Mouse (Mus musculus): ENCODE measurements around the gene Cct6b. TPM values are rescaled to one million over a fixed set of nuclear protein-coding genes. Genes with fewer than 3 reads are reported as not detected.

Cct6b gene
- 0.33 and 0.60 TPM in 2 replicates for polyA plus RNA-seq (2014; fragmentation: Nextera tagmentation; extraction: Ambion mirVana)

DNA sequence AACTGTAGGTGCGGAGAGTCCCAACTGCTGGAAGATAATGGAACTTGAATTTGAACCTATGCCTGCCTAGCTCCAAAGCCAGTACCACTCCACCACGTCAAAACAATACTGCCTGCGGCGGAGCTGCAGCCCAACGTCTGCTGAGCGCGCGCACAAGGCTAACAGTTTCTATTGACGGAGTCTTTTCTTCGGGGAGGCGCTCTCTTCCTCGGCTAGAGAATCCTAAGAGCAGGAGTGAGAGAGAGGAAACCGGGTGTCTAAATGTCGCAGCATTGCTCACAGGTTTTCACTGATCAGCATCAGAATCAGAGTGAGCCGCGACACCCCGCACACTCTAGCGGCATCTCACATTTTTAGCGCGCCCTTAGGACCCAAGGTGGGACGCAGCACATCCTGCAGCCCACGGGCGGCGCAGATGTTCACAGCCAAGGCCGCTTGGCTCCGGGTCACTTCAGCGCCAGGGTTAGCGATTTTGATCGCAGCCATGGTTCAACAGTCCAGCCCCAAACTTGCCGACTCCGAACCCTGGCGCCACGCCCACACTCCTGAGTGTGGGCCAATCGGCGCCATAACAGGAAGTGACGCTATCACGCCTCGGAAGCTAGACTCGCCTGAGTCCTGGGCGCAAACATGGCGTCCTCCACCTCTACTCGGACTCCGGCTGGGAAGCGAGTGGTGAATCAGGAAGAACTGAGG lies at the start of gene Cct6b, which contains the start of gene Zfp830:
Gene Cct6b (minus strand): TSS at position 580 of the 696 bp plus-strand sequence.
Gene Zfp830 (plus strand): TSS at position 604 of the 696 bp plus-strand sequence.
- peak within 1 kb of the TSS; percentile 87 for H3K4me2 ChIP-seq (ENCODE audit: low read depth, low read length, severe bottlenecking)
- DNase-seq (ENCODE audit: low spot score) (peak; percentile 92), ATAC-seq (replicated peaks; ENCODE audit: low FRiP score) (peak; percentile 99)
- H3K27ac ChIP-seq (ENCODE audit: low read depth, low read length): peak within 1 kb of the TSS; percentile 82
- no peaks in the 10 kb centered on the region for H3K9me3 ChIP-seq (ENCODE audit: control insufficient read depth, low read length)
- H3K36me3 ChIP-seq (ENCODE audit: control insufficient read depth, insufficient read depth, low read length): no peaks in the 10 kb centered on the region
- H3K4me3 ChIP-seq (ENCODE audit: low read depth, low read length): peak within 1 kb of the TSS; percentile 99
- under 1% methylated on average over 44 of the region's 44 CpGs for WGBS
- peak within 1 kb of the TSS; percentile 87 for H3K9ac ChIP-seq (ENCODE audit: low read length)
- peaks cover 6% of the 10 kb centered on the region for H3K4me1 ChIP-seq (replicated peaks; ENCODE audit: control insufficient read depth, insufficient read depth, low read length)
- no peaks in the 10 kb centered on the region for H3K27me3 ChIP-seq (ENCODE audit: control insufficient read depth, insufficient read depth, low read length)

DNA sequence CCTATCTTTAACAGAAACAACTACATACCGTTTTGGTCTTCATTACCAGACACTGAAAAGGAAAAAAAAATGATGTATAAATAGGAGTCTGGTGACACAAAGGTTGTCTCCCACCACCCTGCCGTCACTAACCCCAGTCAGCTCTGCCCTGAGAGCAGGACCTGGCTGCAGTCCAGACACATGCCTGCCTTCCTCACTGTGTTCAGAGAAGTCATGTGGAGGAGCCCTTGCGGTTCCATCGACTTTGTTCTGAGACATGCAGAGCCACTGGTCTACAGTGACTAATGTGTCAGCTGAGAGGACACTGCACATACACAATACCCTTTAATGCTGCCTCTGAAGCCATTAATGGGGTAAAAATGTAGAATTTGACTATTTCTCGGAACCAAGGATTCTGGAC lies 44.4 kb upstream of the Cct6b start:
- H3K9ac ChIP-seq (ENCODE audit: low read length): no peak overlapping the region
- no peaks in the 10 kb centered on the region for H3K9me3 ChIP-seq (ENCODE audit: control insufficient read depth, low read length)
- ATAC-seq (replicated peaks; ENCODE audit: low FRiP score) (no peak), DNase-seq (ENCODE audit: low spot score) (no peak)
- no peak overlapping the region for H3K4me3 ChIP-seq (ENCODE audit: low read depth, low read length)
- WGBS: 86% methylated on average over 5 of the region's 5 CpGs
- no peak overlapping the region for H3K27ac ChIP-seq (ENCODE audit: low read depth, low read length)
- H3K4me2 ChIP-seq (ENCODE audit: low read depth, low read length, severe bottlenecking): no peak overlapping the region
- no peaks in the 10 kb centered on the region for H3K27me3 ChIP-seq (ENCODE audit: control insufficient read depth, insufficient read depth, low read length)
- no peaks in the 10 kb centered on the region; the same call in 1 of the 2 replicates for H3K36me3 ChIP-seq (ENCODE audit: control insufficient read depth, insufficient read depth, low read length)
- H3K4me1 ChIP-seq (replicated peaks; ENCODE audit: control insufficient read depth, insufficient read depth, low read length): no peaks in the 10 kb centered on the region

DNA sequence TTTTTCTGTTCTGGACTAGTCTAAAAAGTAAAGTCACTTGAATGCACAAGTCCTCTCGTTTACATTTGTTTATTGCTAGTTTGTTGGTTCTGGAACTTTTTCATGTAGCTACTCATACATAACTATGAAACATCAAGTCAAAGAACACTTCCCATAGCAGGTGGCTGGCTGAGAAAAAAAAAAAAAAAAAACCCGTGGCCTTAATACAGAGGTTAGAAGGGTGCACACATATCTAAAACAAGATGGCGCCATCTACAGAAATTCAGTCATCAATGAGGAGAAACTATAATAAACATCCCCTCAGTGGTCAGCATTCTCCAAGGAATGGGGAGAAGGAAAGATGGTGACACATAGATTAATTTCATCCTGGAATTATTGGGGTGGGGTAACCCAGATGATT lies 43.2 kb upstream of the Cct6b start:
- no peaks in the 10 kb centered on the region for H3K9me3 ChIP-seq (ENCODE audit: control insufficient read depth, low read length)
- peaks cover 2% of the 10 kb centered on the region for H3K36me3 ChIP-seq (ENCODE audit: control insufficient read depth, insufficient read depth, low read length)
- H3K9ac ChIP-seq (ENCODE audit: low read length): no peak overlapping the region
- H3K4me1 ChIP-seq (replicated peaks; ENCODE audit: control insufficient read depth, insufficient read depth, low read length): no peaks in the 10 kb centered on the region
- no peak overlapping the region for H3K27ac ChIP-seq (ENCODE audit: low read depth, low read length)
- 84% methylated on average over 3 of the region's 3 CpGs for whole genome bisulfite sequencing
- H3K27me3 ChIP-seq (ENCODE audit: control insufficient read depth, insufficient read depth, low read length): no peaks in the 10 kb centered on the region
- no peak overlapping the region for H3K4me3 ChIP-seq (ENCODE audit: low read depth, low read length)
- DNase-seq (ENCODE audit: low spot score) (no peak), ATAC-seq (replicated peaks; ENCODE audit: low FRiP score) (no peak)
- H3K4me2 ChIP-seq (ENCODE audit: low read depth, low read length, severe bottlenecking): no peak overlapping the region

DNA sequence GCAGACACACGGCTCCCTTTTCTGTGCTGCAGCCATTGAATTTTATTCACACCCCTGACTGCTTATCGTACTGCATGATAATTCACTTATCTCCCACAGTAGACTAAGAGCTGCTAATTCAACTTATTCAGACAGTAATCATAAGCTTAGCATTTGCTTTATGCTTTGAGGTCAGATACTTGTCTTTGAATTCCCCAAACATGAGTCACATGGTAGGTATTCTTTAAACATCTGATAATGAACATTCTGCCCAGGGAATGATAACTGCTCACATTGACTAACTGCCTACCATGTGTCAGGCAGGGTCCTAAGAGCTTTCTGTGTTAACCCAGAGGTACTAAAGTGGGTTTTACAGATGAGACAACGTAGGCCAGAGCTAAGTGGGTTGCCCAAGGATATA lies 42.5 kb upstream of the Cct6b start:
- Histone ChIP-seq H3K4me3 (ENCODE audit: low read depth, low read length) (no peak overlapping the region), H3K27ac (ENCODE audit: low read depth, low read length) (no peak overlapping the region), H3K27me3 (ENCODE audit: control insufficient read depth, insufficient read depth, low read length) (no peaks in the 10 kb centered on the region), H3K9me3 (ENCODE audit: control insufficient read depth, low read length) (no peaks in the 10 kb centered on the region), H3K36me3 (ENCODE audit: control insufficient read depth, insufficient read depth, low read length) (peaks cover 7% of the 10 kb centered on the region), H3K9ac (ENCODE audit: low read length) (no peak overlapping the region), H3K4me2 (ENCODE audit: low read depth, low read length, severe bottlenecking) (no peak overlapping the region), H3K4me1 (replicated peaks; ENCODE audit: control insufficient read depth, insufficient read depth, low read length) (no peaks in the 10 kb centered on the region)
- no peak for DNase-seq (ENCODE audit: low spot score)
- WGBS: 89% methylated on average over 3 of the region's 3 CpGs
- no peak for ATAC-seq (replicated peaks; ENCODE audit: low FRiP score)

DNA sequence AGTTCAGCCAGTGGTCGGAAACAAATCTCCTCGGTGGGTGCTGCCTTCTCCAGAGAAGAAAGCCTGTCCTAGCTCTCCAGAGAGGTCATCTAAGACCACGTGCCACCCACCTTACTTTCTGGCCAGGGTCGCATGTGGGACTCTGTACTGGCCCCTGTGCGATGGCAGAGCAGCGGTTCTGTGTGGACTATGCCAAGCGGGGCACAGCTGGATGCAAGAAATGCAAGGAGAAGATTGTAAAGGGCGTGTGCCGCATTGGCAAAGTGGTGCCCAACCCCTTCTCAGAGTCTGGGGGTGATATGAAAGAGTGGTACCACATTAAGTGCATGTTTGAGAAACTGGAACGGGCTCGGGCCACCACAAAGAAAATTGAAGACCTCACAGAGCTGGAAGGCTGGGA lies 19.3 kb upstream of the Cct6b start:
- no peaks in the 10 kb centered on the region for H3K27me3 ChIP-seq (ENCODE audit: control insufficient read depth, insufficient read depth, low read length)
- ATAC-seq (replicated peaks; ENCODE audit: low FRiP score): no peak
- no peak overlapping the region for H3K4me3 ChIP-seq (ENCODE audit: low read depth, low read length)
- H3K9me3 ChIP-seq (ENCODE audit: control insufficient read depth, low read length): no peaks in the 10 kb centered on the region
- no peak overlapping the region for H3K27ac ChIP-seq (ENCODE audit: low read depth, low read length)
- no peak overlapping the region for H3K9ac ChIP-seq (ENCODE audit: low read length)
- H3K4me2 ChIP-seq (ENCODE audit: low read depth, low read length, severe bottlenecking): no peak overlapping the region
- no peak for DNase-seq (ENCODE audit: low spot score)
- peaks cover 5% of the 10 kb centered on the region; the same call in 1 of the 2 replicates for H3K4me1 ChIP-seq (replicated peaks; ENCODE audit: control insufficient read depth, insufficient read depth, low read length)
- H3K36me3 ChIP-seq (ENCODE audit: control insufficient read depth, insufficient read depth, low read length): peaks cover 2% of the 10 kb centered on the region; the same call in 1 of the 2 replicates
- WGBS: 92% methylated on average over 11 of the region's 11 CpGs

DNA sequence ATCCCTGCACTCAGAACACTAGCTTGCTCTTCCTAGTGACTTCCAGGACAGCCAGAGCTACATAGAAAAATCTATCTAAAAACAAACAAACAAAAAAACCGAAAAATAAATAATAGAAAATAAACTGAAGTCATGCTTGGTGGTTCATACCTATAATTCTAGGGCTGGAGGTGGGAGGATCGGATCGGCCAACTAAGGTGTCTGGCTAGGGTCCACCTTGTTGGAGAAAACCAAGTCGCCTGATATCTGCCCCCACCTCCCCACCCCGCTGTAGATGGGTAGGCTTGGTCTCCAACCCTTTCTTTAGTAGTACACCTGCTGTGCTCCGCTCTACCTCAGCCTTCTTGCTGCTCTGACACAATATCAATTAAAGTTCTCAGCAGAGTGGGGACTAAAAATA lies 18.1 kb upstream of the Cct6b start:
- ATAC-seq (replicated peaks; ENCODE audit: low FRiP score) (no peak), DNase-seq (ENCODE audit: low spot score) (no peak)
- 50% methylated on average over 6 of the region's 6 CpGs for WGBS
- Histone ChIP-seq H3K9me3 (ENCODE audit: control insufficient read depth, low read length) (no peaks in the 10 kb centered on the region), H3K36me3 (ENCODE audit: control insufficient read depth, insufficient read depth, low read length) (no peaks in the 10 kb centered on the region; the same call in 1 of the 2 replicates), H3K27ac (ENCODE audit: low read depth, low read length) (no peak overlapping the region), H3K9ac (ENCODE audit: low read length) (peak overlapping the region; percentile 97), H3K4me1 (replicated peaks; ENCODE audit: control insufficient read depth, insufficient read depth, low read length) (peaks cover 5% of the 10 kb centered on the region; the same call in 1 of the 2 replicates), H3K27me3 (ENCODE audit: control insufficient read depth, insufficient read depth, low read length) (no peaks in the 10 kb centered on the region), H3K4me3 (ENCODE audit: low read depth, low read length) (peak overlapping the region; percentile 93), H3K4me2 (ENCODE audit: low read depth, low read length, severe bottlenecking) (peak overlapping the region; percentile 57)

DNA sequence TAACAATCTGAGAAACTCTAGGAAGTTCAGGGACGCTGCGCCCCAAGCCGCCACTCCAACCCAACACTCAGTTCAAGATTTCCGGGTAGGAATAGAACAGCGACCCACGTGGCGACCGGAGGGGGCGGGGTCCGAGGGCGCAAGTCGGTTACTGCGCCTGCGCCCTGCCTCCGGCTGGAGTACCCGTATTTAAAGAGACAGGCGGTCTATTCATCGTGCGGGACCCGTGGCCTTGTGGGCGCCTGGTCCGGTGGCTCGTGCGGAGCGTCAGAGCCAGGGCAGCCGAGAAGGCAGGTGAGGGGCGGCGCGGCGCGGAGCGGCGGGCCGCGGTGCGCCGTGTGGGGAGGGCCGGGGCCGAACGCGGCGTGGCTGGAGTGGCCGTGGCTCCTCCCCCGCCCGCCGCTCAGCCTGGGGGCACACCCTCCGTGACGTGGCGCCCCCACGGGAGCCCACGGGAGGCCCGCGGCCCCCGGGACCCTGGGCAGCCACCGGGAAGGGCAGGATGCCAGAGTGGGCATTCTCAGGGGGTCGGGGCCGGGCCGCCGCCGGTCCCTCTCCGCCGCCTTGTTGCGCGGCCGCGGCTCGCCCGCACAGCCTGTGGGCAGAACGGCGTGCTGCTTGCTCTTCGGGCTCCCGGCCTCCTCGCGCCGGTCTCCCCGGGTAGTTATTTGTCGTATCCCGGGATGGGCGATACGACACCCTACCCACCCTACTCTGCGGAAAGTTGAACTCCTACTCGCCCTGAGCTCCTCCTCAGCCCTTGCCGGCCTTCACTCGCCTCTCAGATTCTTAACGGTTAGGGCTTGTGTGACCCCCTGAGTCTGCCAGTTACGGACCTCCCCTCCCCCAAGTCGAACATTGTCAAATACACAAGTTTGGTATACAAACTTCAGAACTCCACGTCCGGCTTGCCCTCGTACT lies 17.1 kb upstream of the Cct6b start, which contains the start of gene Lig3:
Gene Lig3 (plus strand): TSS at position 126 of the 921 bp plus-strand sequence.
- Histone ChIP-seq H3K27me3 (ENCODE audit: control insufficient read depth, insufficient read depth, low read length) (no peaks in the 10 kb centered on the region), H3K9ac (ENCODE audit: low read length) (peak within 1 kb of the TSS; percentile 97), H3K4me3 (ENCODE audit: low read depth, low read length) (peak within 1 kb of the TSS; percentile 93), H3K9me3 (ENCODE audit: control insufficient read depth, low read length) (no peaks in the 10 kb centered on the region), H3K36me3 (ENCODE audit: control insufficient read depth, insufficient read depth, low read length) (no peaks in the 10 kb centered on the region; the same call in 1 of the 2 replicates), H3K4me1 (replicated peaks; ENCODE audit: control insufficient read depth, insufficient read depth, low read length) (peaks cover 5% of the 10 kb centered on the region; the same call in 1 of the 2 replicates), H3K27ac (ENCODE audit: low read depth, low read length) (peak within 1 kb of the TSS; percentile 89), H3K4me2 (ENCODE audit: low read depth, low read length, severe bottlenecking) (peak within 1 kb of the TSS; percentile 57)
- DNase-seq (ENCODE audit: low spot score) (peak; percentile 96), ATAC-seq (replicated peaks; ENCODE audit: low FRiP score) (peak; percentile 94)
- WGBS: under 1% methylated on average over 86 of the region's 90 CpGs

DNA sequence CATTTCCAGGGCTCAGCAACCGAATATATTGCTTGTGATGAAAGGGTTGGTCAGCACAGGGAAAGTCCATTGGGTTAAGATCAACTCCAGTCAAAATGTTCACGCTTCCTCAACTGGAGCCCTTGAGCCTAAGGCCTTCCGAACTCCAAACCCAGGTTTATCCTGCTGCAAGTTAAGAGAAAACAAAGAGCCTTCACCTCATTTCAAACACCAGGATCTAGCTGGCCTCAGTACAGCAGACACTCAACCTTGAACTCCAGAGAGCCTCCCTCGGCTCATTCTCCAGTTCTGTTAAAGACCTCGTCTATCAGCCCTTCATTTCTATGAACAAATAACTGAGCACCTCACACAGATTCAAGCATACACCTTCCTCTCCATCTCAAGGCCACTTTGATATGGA lies 16.0 kb upstream of the Cct6b start:
- Histone ChIP-seq H3K9me3 (ENCODE audit: control insufficient read depth, low read length) (no peaks in the 10 kb centered on the region), H3K9ac (ENCODE audit: low read length) (peak overlapping the region; percentile 97), H3K4me3 (ENCODE audit: low read depth, low read length) (peak overlapping the region; percentile 93), H3K36me3 (ENCODE audit: control insufficient read depth, insufficient read depth, low read length) (no peaks in the 10 kb centered on the region; the same call in 1 of the 2 replicates), H3K27ac (ENCODE audit: low read depth, low read length) (no peak overlapping the region), H3K4me2 (ENCODE audit: low read depth, low read length, severe bottlenecking) (peak overlapping the region; percentile 57), H3K4me1 (replicated peaks; ENCODE audit: control insufficient read depth, insufficient read depth, low read length) (peaks cover 5% of the 10 kb centered on the region; the same call in 1 of the 2 replicates), H3K27me3 (ENCODE audit: control insufficient read depth, insufficient read depth, low read length) (no peaks in the 10 kb centered on the region)
- ATAC-seq (replicated peaks; ENCODE audit: low FRiP score) (no peak), DNase-seq (ENCODE audit: low spot score) (no peak)
- 55% methylated on average over 5 of the region's 5 CpGs for WGBS

Measured in forebrain, embryonic 11.5 days (tissue).